ENCODE assay signal across 7 mouse cellular contexts in the genomic region with DNA sequence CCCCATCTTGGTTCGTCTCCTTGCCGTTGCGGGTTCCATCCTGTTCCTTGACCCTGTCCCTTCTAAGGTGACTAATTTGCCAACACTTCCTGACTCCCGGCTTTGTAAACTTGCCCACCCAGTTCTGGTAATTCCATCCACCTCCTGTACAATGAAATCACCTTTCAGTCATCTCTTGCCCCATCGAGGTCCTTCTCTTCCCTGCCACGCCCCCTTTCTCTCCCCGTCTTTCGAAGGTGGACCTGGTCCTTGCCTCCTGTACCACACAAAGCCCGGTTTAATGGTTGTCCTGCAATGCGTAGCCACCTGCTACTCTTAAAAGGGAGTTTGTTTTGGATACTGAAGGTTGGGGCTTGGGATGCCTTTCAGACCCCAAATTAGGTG. TPM values are rescaled to one million over a fixed set of nuclear protein-coding genes. Genes with fewer than 3 reads are reported as not detected.
DNase-seq lines count a peak whose midpoint lies in the region; ATAC-seq lines count a peak whose summit lies in the region.

No protein-coding gene starts in this region.

- H3K4me3 ChIP-seq in embryonic facial prominence, embryonic 11.5 days (ENCODE audit: low read depth, low read length), result peak overlapping the region; percentile 99
- peak overlapping the region; percentile 99 for H3K4me3 ChIP-seq in intestine, embryonic 16.5 days (ENCODE audit: low read length)
- H3K4me3 ChIP-seq in midbrain, embryonic 14.5 days (replicated peaks; ENCODE audit: low read depth, low read length), result peak overlapping the region; percentile 97

- DNase-seq in retina, postnatal 1 day, result peak; percentile 15
- no peak for DNase-seq in retina, embryonic 14.5 days (ENCODE audit: low spot score)
- peak; percentile 48 for DNase-seq in embryonic facial prominence, embryonic 11.5 days (ENCODE audit: low spot score)
- DNase-seq in midbrain, embryonic 14.5 days, result peak; percentile 57
- DNase-seq in cerebellum, postnatal 4 days (ENCODE audit: low spot score in 2 of 2), result no peak
- no peak for DNase-seq in adrenal gland, adult 18-20 months (ENCODE audit: low spot score in 2 of 2)

- no peaks in the 10 kb centered on the region for H3K36me3 ChIP-seq in embryonic facial prominence, embryonic 11.5 days (replicated peaks; ENCODE audit: control insufficient read depth, insufficient read depth, low read depth, low read length)
- no peaks in the 10 kb centered on the region for H3K36me3 ChIP-seq in intestine, embryonic 16.5 days (ENCODE audit: control insufficient read depth, insufficient read depth, low read length)
- 0 out of 2 replicates have a peak, but pooled peaks cover 3% of the 10 kb centered on the region for H3K36me3 ChIP-seq in midbrain, embryonic 14.5 days (ENCODE audit: control insufficient read depth, insufficient read depth, low read length)

- no peaks in the 10 kb centered on the region for H3K27me3 ChIP-seq in embryonic facial prominence, embryonic 11.5 days (ENCODE audit: control insufficient read depth, insufficient read depth, low read length)
- H3K27me3 ChIP-seq in intestine, embryonic 16.5 days (replicated peaks; ENCODE audit: control insufficient read depth, insufficient read depth, low read length), result no peaks in the 10 kb centered on the region
- H3K27me3 ChIP-seq in midbrain, embryonic 14.5 days (ENCODE audit: control insufficient read depth, insufficient read depth, low read length), result no peaks in the 10 kb centered on the region

- no peaks in the 10 kb centered on the region for H3K4me1 ChIP-seq in embryonic facial prominence, embryonic 11.5 days (ENCODE audit: control insufficient read depth, insufficient read depth, low read length)
- no peaks in the 10 kb centered on the region for H3K4me1 ChIP-seq in intestine, embryonic 16.5 days (ENCODE audit: control insufficient read depth, insufficient read depth, low read length)
- peaks cover 11% of the 10 kb centered on the region for H3K4me1 ChIP-seq in midbrain, embryonic 14.5 days (ENCODE audit: control insufficient read depth, insufficient read depth, low read length)

- H3K4me2 ChIP-seq in embryonic facial prominence, embryonic 11.5 days (ENCODE audit: low read depth, low read length), result peak overlapping the region; percentile 82
- H3K4me2 ChIP-seq in intestine, embryonic 16.5 days (ENCODE audit: low read depth, low read length), result peak overlapping the region; percentile 67
- peak overlapping the region; percentile 67 for H3K4me2 ChIP-seq in midbrain, embryonic 14.5 days (ENCODE audit: low read length)

- H3K27ac ChIP-seq in embryonic facial prominence, embryonic 11.5 days (replicated peaks; ENCODE audit: low read depth, low read length), result no peak overlapping the region
- H3K27ac ChIP-seq in intestine, embryonic 16.5 days (ENCODE audit: low read length), result no peak overlapping the region
- H3K27ac ChIP-seq in midbrain, embryonic 14.5 days (replicated peaks; ENCODE audit: low read depth, low read length), result peak overlapping the region; percentile 83

- peak overlapping the region; percentile 81 for H3K9ac ChIP-seq in embryonic facial prominence, embryonic 11.5 days (replicated peaks; ENCODE audit: low read length)
- H3K9ac ChIP-seq in intestine, embryonic 16.5 days (ENCODE audit: low read depth, low read length), result peak overlapping the region; percentile 91
- H3K9ac ChIP-seq in midbrain, embryonic 14.5 days (replicated peaks; ENCODE audit: low read length), result peak overlapping the region; percentile 91

- under 1% methylated on average over 10 of the region's 10 CpGs for WGBS in embryonic facial prominence, embryonic 11.5 days
- WGBS in intestine, embryonic 16.5 days, result 0% methylated on average over 10 of the region's 10 CpGs
- WGBS in midbrain, embryonic 14.5 days, result 0% methylated on average over 10 of the region's 10 CpGs

- no peaks in the 10 kb centered on the region for H3K9me3 ChIP-seq in embryonic facial prominence, embryonic 11.5 days (replicated peaks; ENCODE audit: control insufficient read depth, low read length)
- H3K9me3 ChIP-seq in intestine, embryonic 16.5 days (ENCODE audit: control insufficient read depth, low read length), result no peaks in the 10 kb centered on the region
- H3K9me3 ChIP-seq in midbrain, embryonic 14.5 days (ENCODE audit: control insufficient read depth, low read length), result no peaks in the 10 kb centered on the region

- no peak; the same call in 1 of the 2 replicates for ATAC-seq in embryonic facial prominence, embryonic 11.5 days (replicated peaks; ENCODE audit: insufficient number of reproducible peaks, low FRiP score, low TSS enrichment, low read depth)
- peak; percentile 25 for ATAC-seq in intestine, embryonic 16.5 days
- no peak; the same call in 1 of the 2 replicates for ATAC-seq in midbrain, embryonic 14.5 days (ENCODE audit: low FRiP score, low TSS enrichment)

RNA-seq across cellular contexts. Expression of a gene that starts 0.8 kb away (rescaled TPM):
- polyA plus RNA-seq in embryonic facial prominence, embryonic 11.5 days (2014; fragmentation: Nextera tagmentation; extraction: Ambion mirVana), result 183 and 184 TPM in 2 replicates
- 164 and 170 TPM in 2 replicates for polyA plus RNA-seq in intestine, embryonic 16.5 days (2015; fragmentation: Nextera tagmentation; extraction: Ambion mirVana)
- 294 and 335 TPM in 2 replicates for polyA plus RNA-seq in midbrain, embryonic 14.5 days (2014; fragmentation: Nextera tagmentation; extraction: Ambion mirVana)
- total RNA-seq in adrenal gland, adult 18-20 months (2021), result 10 to 100 TPM; 39.7 to 41.3 TPM

RNA-seq across cellular contexts. Expression of a gene that starts 14.0 kb away (rescaled TPM):
- polyA plus RNA-seq in embryonic facial prominence, embryonic 11.5 days (2014; fragmentation: Nextera tagmentation; extraction: Ambion mirVana), result 94.6 and 97.7 TPM in 2 replicates
- polyA plus RNA-seq in intestine, embryonic 16.5 days (2015; fragmentation: Nextera tagmentation; extraction: Ambion mirVana), result 165 and 176 TPM in 2 replicates
- polyA plus RNA-seq in midbrain, embryonic 14.5 days (2014; fragmentation: Nextera tagmentation; extraction: Ambion mirVana), result 95.8 and 97.2 TPM in 2 replicates
- 10 to 100 TPM; 91.2 to 92.7 TPM for total RNA-seq in adrenal gland, adult 18-20 months (2021)

RNA-seq across cellular contexts. Expression of a gene that starts 45.5 kb away (rescaled TPM):
- polyA plus RNA-seq in embryonic facial prominence, embryonic 11.5 days (2014; fragmentation: Nextera tagmentation; extraction: Ambion mirVana), result 5.8 and 7.3 TPM in 2 replicates
- polyA plus RNA-seq in intestine, embryonic 16.5 days (2015; fragmentation: Nextera tagmentation; extraction: Ambion mirVana), result 6.5 and 8.4 TPM in 2 replicates
- polyA plus RNA-seq in midbrain, embryonic 14.5 days (2014; fragmentation: Nextera tagmentation; extraction: Ambion mirVana), result 7.1 and 8.9 TPM in 2 replicates
- total RNA-seq in adrenal gland, adult 18-20 months (2021), result 10 to 100 TPM; 32.8 to 52.2 TPM

Comparison
In these comparisons a context has a peak if more than half of its experiments do, and no peak if none do; other contexts are left out.
1. DNase-seq: peak in retina, postnatal 1 day (single experiment), embryonic facial prominence, embryonic 11.5 days (single experiment) and midbrain, embryonic 14.5 days (single experiment); none in retina, embryonic 14.5 days (single experiment), cerebellum, postnatal 4 days (0 of 2) and adrenal gland, adult 18-20 months (0 of 2).
2. Peak in every context shown above with its lines, with median percentiles within 50 percentile points of each other: H3K4me2 ChIP-seq, H3K4me3 ChIP-seq and H3K9ac ChIP-seq.